Mouse (Mus musculus) small intestine, adult 2 months (tissue): ENCODE data around the gene Olfr721-ps1.

ENCODE experiments used
- CTCF ChIP-seq: fragments of 200-500 bp; IDR thresholded peaks from 2 replicates; pipeline ENCODE4 v1.5.1; 2012; ENCODE audit warnings: low read depth, mild to moderate bottlenecking, control low read depth, inconsistent platforms, low read length, moderate library complexity, mixed read lengths; ENCODE audit not compliant: insufficient replicate concordance, insufficient read length; ENCODE audit errors: extremely low read depth
- POLR2A ChIP-seq: fragments of 200-500 bp; IDR thresholded peaks from 2 replicates; pipeline ENCODE4 v1.6.1; 2012; ENCODE audit warnings: low read depth, mild to moderate bottlenecking, control low read depth, inconsistent platforms, low read length, moderate library complexity

DNA sequence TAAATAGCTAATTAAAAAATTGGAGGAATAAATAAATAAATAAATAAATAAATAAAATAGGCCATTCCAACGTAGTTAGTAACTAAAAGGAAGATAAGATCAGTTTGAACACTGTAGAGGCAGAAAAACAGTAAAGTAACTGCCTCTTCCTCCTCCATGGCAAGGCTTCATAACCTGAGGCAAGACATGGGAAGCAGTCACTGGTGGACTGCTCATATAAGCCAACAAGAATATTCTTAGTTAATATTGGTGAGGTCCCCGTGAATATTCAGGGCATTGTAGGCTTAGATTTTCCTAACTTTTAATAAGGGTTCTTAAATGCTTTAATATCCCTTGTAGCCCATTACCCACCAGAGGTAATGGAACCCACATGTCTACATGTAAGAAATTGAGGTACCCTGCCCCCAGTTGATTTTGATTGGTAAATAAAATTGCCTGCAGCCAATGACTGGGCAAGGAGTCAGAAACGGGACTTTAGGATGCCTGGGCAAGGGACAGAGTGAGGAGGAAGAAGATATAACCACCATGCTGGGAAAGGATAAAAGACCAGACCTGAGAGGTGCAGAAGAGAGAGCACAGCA is 35.1 kb downstream of the Olfr721-ps1 start:
- TF ChIP-seq CTCF (no peak), POLR2A (no peak)
